Mouse (Mus musculus) CH12.LX (cell line): ENCODE measurements around the gene Zfp280d. TPM values are rescaled to one million over a fixed set of nuclear protein-coding genes. Genes with fewer than 3 reads are reported as not detected.

ENCODE experiments used
- DNase-seq: peaks from one replicate; pipeline ENCODE4 v3.0.0-alpha.2; 2013; ENCODE audit errors: extremely low read depth
- H3K27ac ChIP-seq: 2 replicates; pipeline ENCODE4 v1.5.1; 2012; ENCODE audit warnings: low read depth, mild to moderate bottlenecking, control low read depth, moderate library complexity; ENCODE audit not compliant: insufficient read depth
- H3K27me3 ChIP-seq: replicated peaks from 2 replicates; pipeline ENCODE3; 2012; ENCODE audit warnings: inconsistent platforms
- H3K36me3 ChIP-seq, 2 experiments: replicated peaks in 1 of 2; 2 replicates each; pipeline versions ENCODE3 to v1.6.1; 2012; ENCODE audit warnings: inconsistent platforms in 1 of 2, low read length in 1 of 2, mild to moderate bottlenecking in 1 of 2, mixed read lengths in 1 of 2, moderate library complexity in 1 of 2; ENCODE audit not compliant: control insufficient read depth in 1 of 2, insufficient read depth in 1 of 2
- H3K4me1 ChIP-seq, 2 experiments: 2 replicates each; pipeline ENCODE4 v1.6.1; 2012; ENCODE audit warnings: inconsistent platforms in 1 of 2, moderate library complexity in 1 of 2; ENCODE audit not compliant: insufficient read depth in 2 of 2, control insufficient read depth in 1 of 2
- H3K4me2 ChIP-seq: 2 replicates; pipeline ENCODE4 v1.6.1; 2012; ENCODE audit warnings: low read depth, mild to moderate bottlenecking, control low read depth; ENCODE audit not compliant: poor library complexity, insufficient read depth, severe bottlenecking
- H3K4me3 ChIP-seq, 3 experiments: fragments of 150-350 bp in 1 of 3; sonication (generic) in 1 of 3; replicated peaks in 1 of 3; 2 replicates each; pipeline versions ENCODE3 to v1.5.1; 2011 to 2012; ENCODE audit warnings: low read depth in 2 of 3, low read length in 2 of 3, mild to moderate bottlenecking in 2 of 3, moderate library complexity in 2 of 3, control low read depth in 1 of 3, improper control_type of control experiment in 1 of 3, inconsistent platforms in 1 of 3, mixed read lengths in 1 of 3; ENCODE audit not compliant: poor library complexity in 1 of 3
- H3K79me2 ChIP-seq: replicated peaks from 2 replicates; pipeline ENCODE4 v1.6.1; 2012; ENCODE audit warnings: mild to moderate bottlenecking, moderate library complexity; ENCODE audit not compliant: control insufficient read depth, poor library complexity, insufficient read depth, severe bottlenecking; ENCODE audit errors: extremely low read depth
- H3K9ac ChIP-seq: 2 replicates; pipeline ENCODE4 v1.6.1; 2012; ENCODE audit warnings: low read depth, mild to moderate bottlenecking, control low read depth, moderate library complexity; ENCODE audit not compliant: insufficient read depth
- H3K9me3 ChIP-seq: replicated peaks from 2 replicates; pipeline ENCODE3; 2012; ENCODE audit warnings: low read length, inconsistent platforms, mixed read lengths
- BHLHE40 ChIP-seq: IDR thresholded peaks from 2 replicates; pipeline ENCODE4 v1.6.1; 2011; ENCODE audit warnings: mild to moderate bottlenecking, low read depth, low read length, improper control_type of control experiment
- CHD2 ChIP-seq: IDR thresholded peaks from 2 replicates; pipeline ENCODE4 v1.6.1; 2011; ENCODE audit warnings: low read length, improper control_type of control experiment
- E2F4 ChIP-seq: IDR thresholded peaks from 2 replicates; pipeline ENCODE4 v1.6.1; 2011; ENCODE audit warnings: low read depth, low read length, improper control_type of control experiment; ENCODE audit not compliant: insufficient replicate concordance
- EP300 ChIP-seq: IDR thresholded peaks from 2 replicates; pipeline ENCODE4 v1.6.1; 2011; ENCODE audit warnings: low read length, improper control_type of control experiment
- GABPA ChIP-seq: IDR thresholded peaks from 2 replicates; pipeline ENCODE4 v1.6.1; 2012; ENCODE audit warnings: low read depth, low read length, improper control_type of control experiment, inconsistent platforms; ENCODE audit not compliant: insufficient replicate concordance
- HCFC1 ChIP-seq: IDR thresholded peaks from 2 replicates; pipeline ENCODE4 v1.6.1; 2012; ENCODE audit warnings: low read depth, mild to moderate bottlenecking, inconsistent platforms, low read length, improper control_type of control experiment
- IRF4 ChIP-seq: IDR thresholded peaks from 2 replicates; pipeline ENCODE4 v1.6.1; 2014; ENCODE audit warnings: low read depth, mild to moderate bottlenecking, inconsistent platforms, low read length, improper control_type of control experiment
- JUN ChIP-seq: IDR thresholded peaks from 2 replicates; pipeline ENCODE4 v1.6.1; 2011; ENCODE audit warnings: low read depth, mild to moderate bottlenecking, low read length, improper control_type of control experiment, moderate library complexity; ENCODE audit not compliant: insufficient read depth
- JUND ChIP-seq: conservative IDR thresholded peaks from 2 replicates; pipeline ENCODE4 v1.6.1; 2011; ENCODE audit warnings: low read depth, low read length, improper control_type of control experiment
- MAX ChIP-seq: IDR thresholded peaks from 2 replicates; pipeline ENCODE4 v1.6.1; 2011; ENCODE audit warnings: low read length, improper control_type of control experiment
- MXI1 ChIP-seq: IDR thresholded peaks from 2 replicates; pipeline ENCODE4 v1.6.1; 2011; ENCODE audit warnings: mild to moderate bottlenecking, low read depth, low read length, improper control_type of control experiment
- NRF1 ChIP-seq: IDR thresholded peaks from 2 replicates; pipeline ENCODE4 v1.6.1; 2014; ENCODE audit warnings: low read depth, mild to moderate bottlenecking, inconsistent platforms, low read length, improper control_type of control experiment, moderate library complexity
- POLR2A ChIP-seq: IDR thresholded peaks from 2 replicates; pipeline ENCODE4 v1.6.1; 2011; ENCODE audit warnings: low read depth, mild to moderate bottlenecking, improper control_type of control experiment, low read length
- POLR2AphosphoS2 ChIP-seq: IDR thresholded peaks from 2 replicates; pipeline ENCODE4 v1.6.1; 2011; ENCODE audit warnings: low read depth, low read length, improper control_type of control experiment
- RAD21 ChIP-seq: IDR thresholded peaks from 2 replicates; pipeline ENCODE4 v1.6.1; 2011; ENCODE audit warnings: low read depth, mild to moderate bottlenecking, low read length, improper control_type of control experiment, moderate library complexity
- RCOR1 ChIP-seq: conservative IDR thresholded peaks from 2 replicates; pipeline ENCODE4 v1.6.1; 2012; ENCODE audit warnings: low read depth, mild to moderate bottlenecking, inconsistent platforms, low read length, improper control_type of control experiment
- SMC3 ChIP-seq: IDR thresholded peaks from 2 replicates; pipeline ENCODE4 v1.6.1; 2011; ENCODE audit warnings: low read depth, low read length, improper control_type of control experiment
- TBP ChIP-seq: conservative IDR thresholded peaks from 2 replicates; pipeline ENCODE4 v1.6.1; 2011; ENCODE audit warnings: low read depth, low read length, improper control_type of control experiment
- USF1 ChIP-seq: IDR thresholded peaks from 2 replicates; pipeline ENCODE4 v1.6.1; 2014; ENCODE audit warnings: low read depth, mild to moderate bottlenecking, inconsistent platforms, low read length, improper control_type of control experiment
- USF2 ChIP-seq: conservative IDR thresholded peaks from 2 replicates; pipeline ENCODE4 v1.6.1; 2011; ENCODE audit warnings: low read depth, low read length, improper control_type of control experiment
- ZC3H11A ChIP-seq: IDR thresholded peaks from 2 replicates; pipeline ENCODE4 v1.6.1; 2012; ENCODE audit warnings: low read depth, mild to moderate bottlenecking, inconsistent platforms, low read length, improper control_type of control experiment
- dilution Hi-C: fragments of 300-500 bp; cut with MboI; formaldehyde crosslinking; loops from 2 replicates; pipeline ENCODE4 v1.14.3; 2020; ENCODE audit warnings: low sequenced_read_pairs; ENCODE audit not compliant: extremely low pct_unique_long_range_greater_than_20kb, extremely low pct_ligation_motif_present
- in situ Hi-C: fragments of 300-500 bp; cut with MboI; formaldehyde crosslinking; loops from 3 replicates; pipeline ENCODE4 v1.14.3; 2019; ENCODE audit warnings: low sequenced_read_pairs, low pct_ligation_motif_present, low pct_unique_long_range_greater_than_20kb, mixed read lengths
- polyA plus RNA-seq: library from polyadenylated mRNA; unstranded; fragments of >175 nt; gene quantifications from 2 replicates; pipeline ENCODE4 v1.2.1, GENCODE M21; 2012; ENCODE audit warnings: low read depth; ENCODE audit not compliant: insufficient read length
- total RNA-seq, 2 experiments: library from RNA; depleted of rRNA; stranded (reverse); fragments of 300-350 nt in 1 of 2; fragments of >200 nt in 1 of 2; gene quantifications; 2 replicates each; pipeline ENCODE4 v1.2.3; 2012 to 2014

Gene Zfp280d
- total and polyA plus RNA-seq, 3 experiments, result 22.3 to 35.8 (median 26.0) TPM

- TF ChIP-seq JUN (no peak), GABPA (no peak), JUND (no peak), CHD2 (no peak), EP300 (no peak), HCFC1 (no peak), ZC3H11A (no peak), TBP (no peak), MXI1 (no peak), USF1 (no peak), E2F4 (no peak), SMC3 (no peak)
- no peaks in the 10 kb centered on the region for H3K36me3 ChIP-seq
These were observed 111.1 kb downstream of the Zfp280d start for GRCm38 (mm10) chr9:72385786-72386185.

DNA sequence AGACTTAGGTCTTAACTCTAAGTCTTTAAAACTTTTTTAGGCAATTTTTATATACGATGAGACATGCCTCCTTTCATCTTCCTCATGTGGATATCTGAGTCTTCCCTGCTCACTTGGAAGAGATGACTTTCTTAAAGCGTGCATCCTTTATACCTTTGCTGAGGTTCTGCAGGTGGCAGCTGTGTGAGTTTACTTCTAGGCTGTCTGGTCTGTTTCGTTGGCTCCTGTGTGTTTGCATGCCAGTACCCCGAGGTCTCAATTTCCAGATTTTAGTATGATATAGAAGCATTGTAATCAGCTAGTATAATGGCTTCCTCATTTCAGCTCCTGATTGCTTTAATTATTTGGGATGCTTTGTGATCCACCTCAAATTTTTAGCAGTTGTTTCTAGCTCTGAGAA lies 114.3 kb downstream of the Zfp280d start:
- Histone ChIP-seq H3K9ac (no peak overlapping the region), H3K4me1 (peaks cover 1 to 3% of the 10 kb centered on the region in 2 experiments; a peak in 2 of 4 replicates), H3K4me3 (no peak overlapping the region), H3K36me3 (no peaks in the 10 kb centered on the region), H3K27me3 (no peaks in the 10 kb centered on the region), H3K4me2 (no peak overlapping the region), H3K27ac (no peak overlapping the region), H3K9me3 (no peaks in the 10 kb centered on the region), H3K79me2 (no peaks in the 10 kb centered on the region)
- DNase-seq, result no peak
- dilution Hi-C loops, result no loop called here
- in situ Hi-C loops, result no loop called here
- TF ChIP-seq RCOR1, result no peak
- no peak for TF ChIP-seq IRF4

More at GRCm38 (mm10) chr9:72385786-72386185, 111.1 kb downstream of the Zfp280d start:
- Histone ChIP-seq H3K9ac (no peak overlapping the region), H3K79me2 (no peaks in the 10 kb centered on the region), H3K4me2 (no peak overlapping the region), H3K4me3 (no peak overlapping the region), H3K9me3 (no peaks in the 10 kb centered on the region), H3K4me1 (peaks cover 0 to 3% of the 10 kb centered on the region in 2 experiments; a peak in 1 of 4 replicates), H3K27ac (no peak overlapping the region), H3K27me3 (no peaks in the 10 kb centered on the region)
- DNase-seq, result no peak
- dilution Hi-C loops (no loop called here), in situ Hi-C loops (no loop called here)

DNA sequence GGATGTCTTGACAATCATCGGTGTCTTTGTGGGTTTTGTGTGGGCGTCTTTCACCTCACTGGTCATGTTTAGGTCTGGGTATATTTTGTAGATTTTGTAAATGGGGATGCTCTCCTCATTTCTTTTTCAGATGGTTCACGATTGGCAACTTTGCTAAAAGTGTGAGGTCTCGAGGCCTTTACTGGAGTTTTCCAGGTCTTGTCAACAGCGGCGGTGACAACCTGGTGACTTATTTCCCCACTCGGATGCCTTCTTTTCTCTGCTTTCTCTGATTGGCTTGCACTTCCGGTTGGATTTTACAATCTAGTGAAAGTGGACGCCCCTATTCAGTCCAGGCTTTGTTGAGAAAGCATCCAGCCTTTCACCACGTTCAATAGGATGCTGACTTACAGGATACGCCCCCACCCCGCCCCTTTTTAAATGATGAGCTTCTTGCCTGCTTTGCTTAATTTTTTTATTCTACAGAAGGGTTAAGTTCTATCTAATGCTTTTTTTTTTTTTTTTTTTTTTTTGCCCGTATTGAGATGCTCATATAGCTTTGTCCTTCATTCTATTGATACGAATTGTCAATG lies 114.9 kb downstream of the Zfp280d start:
- Histone ChIP-seq H3K4me1 (peaks cover 3 to 7% of the 10 kb centered on the region in 2 experiments; a peak in 2 of 4 replicates), H3K79me2 (no peaks in the 10 kb centered on the region), H3K27me3 (no peaks in the 10 kb centered on the region), H3K27ac (no peak overlapping the region), H3K4me2 (no peak overlapping the region), H3K4me3 (no peak overlapping the region), H3K36me3 (no peaks in the 10 kb centered on the region), H3K9ac (no peak overlapping the region), H3K9me3 (no peaks in the 10 kb centered on the region)
- DNase-seq, result no peak
- dilution Hi-C loops, result no loop called here
- in situ Hi-C loops, result no loop called here
- TF ChIP-seq POLR2AphosphoS2, result no peak
- TF ChIP-seq RAD21, result no peak
- TF ChIP-seq HCFC1, result no peak
- TF ChIP-seq USF2, result no peak
- TF ChIP-seq MAX, result no peak
- no peak for TF ChIP-seq BHLHE40
- TF ChIP-seq JUND, result no peak
- TF ChIP-seq NRF1, result no peak
- no peak for TF ChIP-seq MXI1
- no peak for TF ChIP-seq POLR2A
